Mouse (Mus musculus): ENCODE results near the gene Cryaa. TPM values are rescaled to one million over a fixed set of nuclear protein-coding genes. Genes with fewer than 3 reads are reported as not detected.

Cryaa gene
- polyA plus RNA-seq (2016; fragmentation: Nextera tagmentation; extraction: Ambion mirVana): 0.33 TPM in 1 of 2 replicates, not detected in the other

GRCm38 (mm10) chr17:31677507-31677906 is at the start of gene Cryaa:
Gene Cryaa, plus strand, starts transcription at chr17:31677807.
- H3K27me3 ChIP-seq: peaks cover 10% of the 10 kb centered on the region
- 75% methylated on average over 8 of the region's 8 CpGs for whole genome bisulfite sequencing
- no peak for ATAC-seq (ENCODE audit: insufficient number of reproducible peaks, insufficient read depth, low FRiP score, low TSS enrichment, low read depth)
- H3K27ac ChIP-seq: no peak within 1 kb of the TSS
- H3K4me1 ChIP-seq (replicated peaks): no peaks in the 10 kb centered on the region
- H3K36me3 ChIP-seq: no peaks in the 10 kb centered on the region
- no peaks in the 10 kb centered on the region for H3K9me3 ChIP-seq
- H3K9ac ChIP-seq (replicated peaks): no peak within 1 kb of the TSS
- H3K4me2 ChIP-seq: no peak within 1 kb of the TSS
- H3K4me3 ChIP-seq (replicated peaks): no peak within 1 kb of the TSS

- no peaks in the 10 kb centered on the region for H3K27me3 ChIP-seq
Measured at GRCm38 (mm10) chr17:31627961-31628360, 49.6 kb upstream of the Cryaa start.

GRCm38 (mm10) chr17:31631081-31631800 is 46.4 kb upstream of the Cryaa start:
- no peaks in the 10 kb centered on the region for H3K36me3 ChIP-seq
- H3K4me1 ChIP-seq (replicated peaks): peaks cover 3% of the 10 kb centered on the region; the same call in 1 of the 2 replicates
- H3K27ac ChIP-seq: no peak overlapping the region
- H3K4me3 ChIP-seq (replicated peaks): no peak overlapping the region
- H3K9ac ChIP-seq (replicated peaks): no peak overlapping the region
- 78% methylated on average over 10 of the region's 10 CpGs for WGBS
- ATAC-seq (ENCODE audit: insufficient number of reproducible peaks, insufficient read depth, low FRiP score, low TSS enrichment, low read depth): no peak
- no peaks in the 10 kb centered on the region for H3K9me3 ChIP-seq
- peaks cover 21% of the 10 kb centered on the region for H3K27me3 ChIP-seq
- no peak overlapping the region for H3K4me2 ChIP-seq

More at GRCm38 (mm10) chr17:31627961-31628360, 49.6 kb upstream of the Cryaa start:
- H3K9ac ChIP-seq (replicated peaks): no peak overlapping the region
- no peak for ATAC-seq (ENCODE audit: insufficient number of reproducible peaks, insufficient read depth, low FRiP score, low TSS enrichment, low read depth)
- H3K36me3 ChIP-seq: no peaks in the 10 kb centered on the region
- H3K4me2 ChIP-seq: no peak overlapping the region
- no peaks in the 10 kb centered on the region for H3K9me3 ChIP-seq
- no peaks in the 10 kb centered on the region for H3K4me1 ChIP-seq (replicated peaks)
- no peak overlapping the region for H3K4me3 ChIP-seq (replicated peaks)
- 93% methylated on average over 2 of the region's 2 CpGs for WGBS
- H3K27ac ChIP-seq: no peak overlapping the region

- H3K27me3 ChIP-seq: peaks cover 38% of the 10 kb centered on the region
- ATAC-seq (ENCODE audit: insufficient number of reproducible peaks, insufficient read depth, low FRiP score, low TSS enrichment, low read depth): no peak
- H3K36me3 ChIP-seq: no peaks in the 10 kb centered on the region
- no peak overlapping the region for H3K4me3 ChIP-seq (replicated peaks)
- H3K4me2 ChIP-seq: no peak overlapping the region
- H3K4me1 ChIP-seq (replicated peaks): peaks cover 11% of the 10 kb centered on the region; the same call in 1 of the 2 replicates
- WGBS: 81% methylated on average over 6 of the region's 6 CpGs
- H3K9ac ChIP-seq (replicated peaks): no peak overlapping the region
- no peak overlapping the region for H3K27ac ChIP-seq
- H3K9me3 ChIP-seq: no peaks in the 10 kb centered on the region
Measured at GRCm38 (mm10) chr17:31633007-31633406, 44.6 kb upstream of the Cryaa start.

GRCm38 (mm10) chr17:31634896-31635295 is 42.7 kb upstream of the Cryaa start:
- Histone ChIP-seq H3K27me3 (peaks cover 41% of the 10 kb centered on the region), H3K4me2 (no peak overlapping the region), H3K4me3 (replicated peaks) (no peak overlapping the region), H3K9me3 (no peaks in the 10 kb centered on the region), H3K27ac (no peak overlapping the region), H3K9ac (replicated peaks) (no peak overlapping the region), H3K4me1 (replicated peaks) (peaks cover 11% of the 10 kb centered on the region; the same call in 1 of the 2 replicates), H3K36me3 (no peaks in the 10 kb centered on the region)
- WGBS: 73% methylated on average over 5 of the region's 5 CpGs
- no peak for ATAC-seq (ENCODE audit: insufficient number of reproducible peaks, insufficient read depth, low FRiP score, low TSS enrichment, low read depth)

- no peak overlapping the region for H3K9ac ChIP-seq (replicated peaks)
- peaks cover 41% of the 10 kb centered on the region for H3K27me3 ChIP-seq
- H3K27ac ChIP-seq: no peak overlapping the region
- no peaks in the 10 kb centered on the region for H3K9me3 ChIP-seq
- H3K4me2 ChIP-seq: peak overlapping the region; percentile 96
- H3K36me3 ChIP-seq: no peaks in the 10 kb centered on the region
- peaks cover 11% of the 10 kb centered on the region; the same call in 1 of the 2 replicates for H3K4me1 ChIP-seq (replicated peaks)
- WGBS: 52% methylated on average over 11 of the region's 11 CpGs
- H3K4me3 ChIP-seq (replicated peaks): peak overlapping the region; percentile 55
- ATAC-seq (ENCODE audit: insufficient number of reproducible peaks, insufficient read depth, low FRiP score, low TSS enrichment, low read depth): no peak
Measured at GRCm38 (mm10) chr17:31635781-31636180, 41.8 kb upstream of the Cryaa start.

GRCm38 (mm10) chr17:31636277-31636941 is 41.2 kb upstream of the Cryaa start:
- peak; percentile 35; the same call in 1 of the 2 replicates for ATAC-seq (ENCODE audit: insufficient number of reproducible peaks, insufficient read depth, low FRiP score, low TSS enrichment, low read depth)
- Histone ChIP-seq H3K4me1 (replicated peaks) (peaks cover 11% of the 10 kb centered on the region; the same call in 1 of the 2 replicates), H3K4me2 (peak overlapping the region; percentile 96), H3K36me3 (no peaks in the 10 kb centered on the region), H3K4me3 (replicated peaks) (peak overlapping the region; percentile 55), H3K27ac (no peak overlapping the region), H3K27me3 (peaks cover 41% of the 10 kb centered on the region), H3K9me3 (no peaks in the 10 kb centered on the region), H3K9ac (replicated peaks) (peak overlapping the region; percentile 57)
- WGBS: 4% methylated on average over 45 of the region's 45 CpGs

GRCm38 (mm10) chr17:31636942-31637811 is 40.4 kb upstream of the Cryaa start, which contains the start of gene Cbs:
Gene Cbs, minus strand, starts transcription at chr17:31637238.
- Histone ChIP-seq H3K4me3 (replicated peaks) (peak within 1 kb of the TSS; percentile 55), H3K9me3 (no peaks in the 10 kb centered on the region), H3K4me1 (replicated peaks) (peaks cover 11% of the 10 kb centered on the region; the same call in 1 of the 2 replicates), H3K36me3 (no peaks in the 10 kb centered on the region), H3K27ac (no peak within 1 kb of the TSS), H3K9ac (replicated peaks) (peak within 1 kb of the TSS; percentile 57), H3K4me2 (peak within 1 kb of the TSS; percentile 96), H3K27me3 (peaks cover 41% of the 10 kb centered on the region)
- WGBS: 2% methylated on average over 58 of the region's 61 CpGs
- peak; percentile 91 for ATAC-seq (ENCODE audit: insufficient number of reproducible peaks, insufficient read depth, low FRiP score, low TSS enrichment, low read depth)

GRCm38 (mm10) chr17:31637866-31638570 is 39.6 kb upstream of the Cryaa start:
- H3K4me2 ChIP-seq: peak overlapping the region; percentile 96
- H3K4me1 ChIP-seq (replicated peaks): peaks cover 11% of the 10 kb centered on the region; the same call in 1 of the 2 replicates
- ATAC-seq (ENCODE audit: insufficient number of reproducible peaks, insufficient read depth, low FRiP score, low TSS enrichment, low read depth): no peak
- 62% methylated on average over 9 of the region's 9 CpGs for WGBS
- H3K36me3 ChIP-seq: no peaks in the 10 kb centered on the region
- H3K9ac ChIP-seq (replicated peaks): no peak overlapping the region
- H3K9me3 ChIP-seq: no peaks in the 10 kb centered on the region
- no peak overlapping the region for H3K4me3 ChIP-seq (replicated peaks)
- H3K27me3 ChIP-seq: peaks cover 41% of the 10 kb centered on the region
- H3K27ac ChIP-seq: no peak overlapping the region

- no peak overlapping the region for H3K27ac ChIP-seq
- H3K9ac ChIP-seq (replicated peaks): no peak overlapping the region
- ATAC-seq (ENCODE audit: insufficient number of reproducible peaks, insufficient read depth, low FRiP score, low TSS enrichment, low read depth): no peak
- peaks cover 11% of the 10 kb centered on the region; the same call in 1 of the 2 replicates for H3K4me1 ChIP-seq (replicated peaks)
- peaks cover 35% of the 10 kb centered on the region for H3K27me3 ChIP-seq
- no peak overlapping the region for H3K4me3 ChIP-seq (replicated peaks)
- H3K9me3 ChIP-seq: no peaks in the 10 kb centered on the region
- H3K36me3 ChIP-seq: no peaks in the 10 kb centered on the region
- WGBS: 73% methylated on average over 4 of the region's 4 CpGs
- H3K4me2 ChIP-seq: no peak overlapping the region
Measured at GRCm38 (mm10) chr17:31639651-31640050, 38.0 kb upstream of the Cryaa start.
